Mouse (Mus musculus): Measurements from ENCODE around the gene Kctd10. TPM values are rescaled to one million over a fixed set of nuclear protein-coding genes. Genes with fewer than 3 reads are reported as not detected.

The Kctd10 gene
- polyA plus RNA-seq, 1 experiment from 2014 or later, result 111 TPM

DNA sequence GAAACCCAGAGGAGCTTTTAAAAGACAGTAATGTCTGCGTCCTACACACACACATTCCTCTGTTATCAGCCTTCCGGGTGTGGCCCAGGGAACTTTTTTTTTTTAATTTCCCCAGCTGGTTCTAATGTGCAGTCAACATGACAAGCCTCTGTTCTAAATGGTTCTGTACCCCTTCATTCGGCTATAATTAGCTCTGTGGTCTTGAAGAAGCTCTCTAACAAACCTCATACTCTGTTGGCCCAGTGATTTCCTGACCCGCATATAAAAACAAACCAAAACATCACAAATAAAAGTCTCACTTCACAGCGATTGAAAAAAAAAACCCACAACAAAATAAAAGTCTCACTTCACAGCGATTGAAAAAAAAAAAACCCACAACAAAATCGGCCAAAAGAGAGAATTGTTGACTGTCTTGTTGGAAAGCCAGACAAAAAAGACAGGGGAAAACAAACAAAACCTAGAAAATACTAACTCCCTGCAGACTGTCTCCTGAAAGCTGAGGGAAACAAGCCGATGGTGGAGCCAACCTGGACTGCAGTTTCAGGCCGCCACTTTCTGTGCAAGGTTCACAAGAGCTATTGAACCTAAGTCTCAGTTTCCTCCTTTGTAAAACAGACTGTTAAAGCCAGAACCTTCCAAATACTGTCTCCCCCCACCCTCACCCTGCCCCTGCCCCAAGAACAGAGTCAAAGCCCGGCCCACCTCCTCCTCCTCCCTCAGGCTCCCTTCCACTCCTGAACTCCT, 2.0 kb downstream of the Kctd10 start:
- H3K4me2 ChIP-seq (replicated peaks), result peak overlapping the region; percentile 85

DNA sequence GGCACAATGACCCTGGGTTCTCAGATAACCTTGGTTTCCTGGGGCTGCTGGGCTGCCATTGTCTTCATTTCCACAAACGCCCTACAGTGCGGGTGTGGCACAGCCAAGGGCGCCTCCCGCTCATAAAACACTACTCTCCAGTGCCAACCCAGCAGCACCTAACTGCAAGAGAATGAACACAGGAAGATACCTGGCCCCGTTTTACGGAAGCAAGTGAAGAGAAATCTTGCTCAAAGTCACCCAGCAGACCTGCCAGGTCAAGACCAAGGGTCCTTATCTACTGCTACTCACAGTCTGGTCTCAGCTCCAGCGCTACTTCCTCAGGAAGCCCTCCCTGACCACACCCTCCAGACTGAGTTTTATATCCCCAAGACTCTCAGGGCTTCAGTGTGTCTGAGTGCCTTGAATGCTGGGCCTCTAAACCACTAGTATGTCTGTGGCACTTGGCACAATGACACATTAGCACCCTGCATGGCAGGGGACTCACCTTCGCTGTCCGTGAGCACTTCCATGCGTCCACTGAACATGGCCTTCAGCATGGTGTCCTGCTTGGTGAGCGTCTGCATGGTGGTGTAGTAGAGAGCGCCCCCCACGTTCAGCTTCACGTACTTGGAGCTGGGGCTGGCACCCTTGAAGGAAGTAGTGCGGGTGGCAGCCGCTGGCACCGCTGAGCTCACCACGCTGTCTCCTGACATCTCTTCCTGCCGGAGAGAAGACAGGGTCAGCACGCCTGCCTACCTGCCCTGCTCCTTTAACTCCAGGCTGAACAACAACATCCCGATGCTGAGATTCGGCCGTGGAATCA, 5.7 kb downstream of the Kctd10 start:
- peaks cover 36% of the 10 kb centered on the region for H3K4me1 ChIP-seq
- no peak overlapping the region for H3K4me3 ChIP-seq
- 94% methylated on average over 23 of the region's 23 CpGs for WGBS
- no peak for ATAC-seq (ENCODE audit: low FRiP score, low read depth)
- no peak overlapping the region for H3K27ac ChIP-seq (replicated peaks)
- H3K9ac ChIP-seq (replicated peaks), result no peak overlapping the region
- no peaks in the 10 kb centered on the region for H3K27me3 ChIP-seq
- peaks cover 65% of the 10 kb centered on the region for H3K36me3 ChIP-seq
- no peak overlapping the region for H3K4me2 ChIP-seq (replicated peaks)
- H3K9me3 ChIP-seq, result no peaks in the 10 kb centered on the region

More for the DNA sequence above, 2.0 kb downstream of the Kctd10 start:
- peak overlapping the region; percentile 88 for H3K4me3 ChIP-seq
- 78% methylated on average over 10 of the region's 10 CpGs for WGBS
- no peaks in the 10 kb centered on the region for H3K27me3 ChIP-seq
- H3K4me1 ChIP-seq, result peaks cover 41% of the 10 kb centered on the region
- H3K9me3 ChIP-seq, result no peaks in the 10 kb centered on the region
- H3K36me3 ChIP-seq, result peaks cover 30% of the 10 kb centered on the region
- peak overlapping the region; percentile 93; the same call in 1 of the 2 replicates for H3K9ac ChIP-seq (replicated peaks)
- H3K27ac ChIP-seq (replicated peaks), result 0 out of 2 replicates have a peak overlapping the region, but pooled peaks have one; percentile 35
- ATAC-seq (ENCODE audit: low FRiP score, low read depth), result no peak

DNA sequence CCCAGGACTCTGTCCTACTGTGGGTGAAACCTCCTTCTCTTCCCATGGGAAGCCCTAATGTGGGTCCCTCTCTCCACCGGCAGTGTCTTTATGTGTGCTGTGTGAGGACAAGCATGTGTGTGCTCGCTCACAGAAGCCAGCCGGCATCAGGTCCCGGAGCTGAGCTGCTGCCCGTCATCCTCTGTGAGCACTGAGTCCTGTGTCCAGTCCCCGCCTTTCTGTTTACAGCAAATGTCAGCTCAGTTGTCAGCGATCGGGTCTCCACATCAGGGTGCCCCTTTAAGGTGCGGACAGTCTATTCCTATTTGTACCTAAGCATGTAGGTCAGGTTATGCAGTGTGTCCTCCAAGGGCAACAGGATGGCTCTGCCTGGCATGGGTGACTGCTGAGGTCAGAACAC, 6.7 kb downstream of the Kctd10 start:
- no peak overlapping the region for H3K9ac ChIP-seq (replicated peaks)
- H3K27me3 ChIP-seq, result no peaks in the 10 kb centered on the region
- H3K4me3 ChIP-seq, result no peak overlapping the region
- no peak for ATAC-seq (ENCODE audit: low FRiP score, low read depth)
- H3K4me1 ChIP-seq, result peaks cover 26% of the 10 kb centered on the region
- no peaks in the 10 kb centered on the region for H3K9me3 ChIP-seq
- peaks cover 75% of the 10 kb centered on the region for H3K36me3 ChIP-seq
- 90% methylated on average over 9 of the region's 9 CpGs for WGBS
- H3K27ac ChIP-seq (replicated peaks), result no peak overlapping the region
- H3K4me2 ChIP-seq (replicated peaks), result no peak overlapping the region

DNA sequence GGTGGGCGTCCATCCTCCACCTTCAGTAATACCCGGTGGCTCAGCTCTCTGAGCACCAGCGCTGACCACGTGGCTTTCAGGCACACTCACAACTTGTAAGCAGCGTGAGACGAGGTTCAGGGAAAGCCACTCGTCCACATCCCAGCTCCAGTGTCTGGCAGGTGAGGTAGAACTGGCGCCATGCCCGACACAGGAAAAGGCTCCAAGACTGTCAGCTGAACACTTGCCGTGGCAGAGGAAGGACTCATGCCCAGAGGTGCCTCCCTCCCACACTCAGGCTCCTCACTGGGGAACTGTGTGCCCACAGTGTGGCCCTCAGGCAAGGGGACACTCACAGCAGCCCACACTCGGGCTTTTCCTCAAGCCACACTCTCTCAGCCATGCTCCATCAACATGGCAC, 7.1 kb downstream of the Kctd10 start:
- no peak for ATAC-seq (ENCODE audit: low FRiP score, low read depth)
- WGBS, result 71% methylated on average over 11 of the region's 11 CpGs
- H3K4me1 ChIP-seq, result peaks cover 24% of the 10 kb centered on the region

DNA sequence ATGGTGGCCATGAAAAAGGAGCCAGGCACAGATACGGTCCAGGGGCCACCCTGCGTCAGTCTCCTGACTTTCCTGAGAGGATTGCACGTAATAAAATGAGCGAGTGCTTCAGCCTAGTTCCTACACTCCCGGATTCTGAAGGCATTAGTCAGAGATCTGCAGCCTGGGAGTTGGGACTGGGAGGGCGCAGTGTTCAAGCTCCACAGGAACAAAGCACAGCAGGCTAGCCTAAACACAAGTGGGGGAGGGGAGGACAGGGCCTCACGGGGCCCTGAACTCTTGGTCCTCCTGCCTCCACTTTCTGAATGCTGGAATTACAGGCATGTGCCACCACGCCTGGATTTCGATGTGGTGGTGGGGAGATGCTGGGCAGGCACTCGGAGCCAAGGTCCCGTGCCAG, 7.7 kb downstream of the Kctd10 start:
- Histone ChIP-seq H3K9ac (replicated peaks) (no peak overlapping the region), H3K4me2 (replicated peaks) (no peak overlapping the region), H3K4me1 (peaks cover 18% of the 10 kb centered on the region), H3K36me3 (peaks cover 85% of the 10 kb centered on the region), H3K27ac (replicated peaks) (no peak overlapping the region), H3K9me3 (no peaks in the 10 kb centered on the region), H3K4me3 (no peak overlapping the region), H3K27me3 (no peaks in the 10 kb centered on the region)
- ATAC-seq (ENCODE audit: low FRiP score, low read depth), result no peak
- WGBS, result 29% methylated on average over 11 of the region's 11 CpGs

More for the DNA sequence above, 7.1 kb downstream of the Kctd10 start:
- Histone ChIP-seq H3K4me2 (replicated peaks) (no peak overlapping the region), H3K27me3 (no peaks in the 10 kb centered on the region), H3K9ac (replicated peaks) (no peak overlapping the region), H3K27ac (replicated peaks) (no peak overlapping the region), H3K9me3 (no peaks in the 10 kb centered on the region), H3K36me3 (peaks cover 79% of the 10 kb centered on the region), H3K4me3 (no peak overlapping the region)

DNA sequence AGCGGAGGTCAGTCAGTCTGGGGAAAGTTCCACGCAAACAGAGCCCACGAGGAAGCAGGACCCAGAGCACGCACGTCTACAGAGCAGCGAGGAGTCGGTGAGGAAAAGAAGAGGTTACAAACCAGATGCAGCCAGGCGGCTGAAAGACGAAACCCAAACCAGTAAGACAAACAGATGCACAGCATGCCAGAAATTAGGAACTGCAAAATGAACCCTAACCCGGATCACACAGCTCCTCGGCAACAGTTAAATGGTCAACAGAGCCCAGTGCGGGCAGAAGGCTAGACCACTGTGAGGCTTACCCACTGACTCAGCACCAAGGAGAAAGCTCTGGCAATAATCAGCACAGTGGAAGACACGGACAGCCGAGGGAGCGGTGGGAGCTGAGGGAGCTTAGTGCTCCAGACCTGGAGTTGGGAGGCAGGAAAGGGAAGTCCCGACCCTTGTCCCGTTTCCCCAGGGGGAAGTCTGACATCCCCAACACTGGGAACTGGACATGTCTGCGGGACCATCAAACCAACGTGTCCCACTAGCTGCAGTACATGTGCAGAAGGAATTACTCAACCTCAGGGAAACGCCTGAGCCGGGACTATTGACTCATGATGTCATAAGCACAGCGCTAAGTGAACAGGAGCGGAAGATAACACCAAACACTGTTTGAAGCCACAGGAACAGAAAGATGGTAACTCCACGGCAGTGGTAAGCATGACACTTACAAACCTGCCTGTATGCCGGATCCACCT, 8.4 kb downstream of the Kctd10 start:
- Histone ChIP-seq H3K9me3 (no peaks in the 10 kb centered on the region), H3K4me3 (no peak overlapping the region), H3K4me1 (peaks cover 12% of the 10 kb centered on the region; the same call in 1 of the 2 replicates), H3K27ac (replicated peaks) (no peak overlapping the region), H3K4me2 (replicated peaks) (no peak overlapping the region), H3K9ac (replicated peaks) (no peak overlapping the region), H3K27me3 (no peaks in the 10 kb centered on the region), H3K36me3 (peaks cover 92% of the 10 kb centered on the region)
- ATAC-seq (ENCODE audit: low FRiP score, low read depth), result no peak
- 79% methylated on average over 25 of the region's 25 CpGs for WGBS

DNA sequence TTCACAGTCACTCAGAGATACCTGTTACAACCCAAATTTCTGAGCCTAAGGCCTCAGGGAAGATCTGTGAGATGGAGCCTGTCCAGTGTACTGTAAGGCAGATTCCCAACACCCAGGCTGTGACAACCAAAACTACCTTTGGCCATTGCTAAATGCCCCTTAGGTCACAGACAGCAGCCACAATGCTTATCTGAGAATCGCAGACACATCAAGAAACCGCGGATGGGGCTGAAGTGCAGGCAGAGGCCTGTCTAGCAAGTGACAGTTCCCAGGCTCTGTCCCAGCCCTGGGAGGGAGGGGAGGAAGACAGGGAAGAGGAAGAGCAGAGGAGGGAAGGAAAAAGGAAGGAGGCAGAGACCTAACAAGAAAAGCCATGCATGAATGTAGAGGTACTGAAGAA, 9.0 kb downstream of the Kctd10 start:
- Histone ChIP-seq H3K36me3 (peaks cover 98% of the 10 kb centered on the region), H3K4me3 (no peak overlapping the region), H3K27ac (replicated peaks) (no peak overlapping the region), H3K9me3 (no peaks in the 10 kb centered on the region), H3K4me2 (replicated peaks) (no peak overlapping the region), H3K4me1 (peaks cover 12% of the 10 kb centered on the region; the same call in 1 of the 2 replicates), H3K9ac (replicated peaks) (no peak overlapping the region), H3K27me3 (no peaks in the 10 kb centered on the region)
- no peak for ATAC-seq (ENCODE audit: low FRiP score, low read depth)
- 71% methylated on average over 3 of the region's 3 CpGs for WGBS

DNA sequence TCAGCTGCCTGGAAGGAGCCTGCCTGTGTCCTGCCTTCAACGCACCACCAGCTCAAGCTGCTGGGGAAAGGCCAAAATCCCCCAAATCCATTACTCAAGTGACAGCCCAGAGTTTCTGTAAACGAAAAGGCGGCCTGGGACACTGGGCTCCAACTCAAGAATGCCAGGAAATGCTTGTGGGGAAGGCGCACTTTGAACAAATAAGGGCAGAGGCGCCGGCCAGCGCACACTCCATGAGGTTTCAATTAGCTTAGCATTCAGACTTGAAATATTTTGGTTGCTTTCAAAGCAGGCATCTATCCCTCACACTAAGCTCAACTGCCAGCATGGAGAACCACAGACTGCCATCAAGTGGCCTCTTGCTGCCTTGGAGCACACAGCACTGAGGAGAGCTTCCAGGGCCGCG, 9.9 kb downstream of the Kctd10 start:
- Histone ChIP-seq H3K27me3 (no peaks in the 10 kb centered on the region), H3K27ac (replicated peaks) (0 out of 2 replicates have a peak overlapping the region, but pooled peaks have one; percentile 39), H3K9ac (replicated peaks) (no peak overlapping the region; the same call in 1 of the 2 replicates), H3K9me3 (no peaks in the 10 kb centered on the region), H3K4me2 (replicated peaks) (no peak overlapping the region), H3K36me3 (peaks cover 100% of the 10 kb centered on the region), H3K4me1 (peaks cover 12% of the 10 kb centered on the region; the same call in 1 of the 2 replicates), H3K4me3 (no peak overlapping the region)
- ATAC-seq (ENCODE audit: low FRiP score, low read depth), result no peak
- 77% methylated on average over 9 of the region's 9 CpGs for WGBS

DNA sequence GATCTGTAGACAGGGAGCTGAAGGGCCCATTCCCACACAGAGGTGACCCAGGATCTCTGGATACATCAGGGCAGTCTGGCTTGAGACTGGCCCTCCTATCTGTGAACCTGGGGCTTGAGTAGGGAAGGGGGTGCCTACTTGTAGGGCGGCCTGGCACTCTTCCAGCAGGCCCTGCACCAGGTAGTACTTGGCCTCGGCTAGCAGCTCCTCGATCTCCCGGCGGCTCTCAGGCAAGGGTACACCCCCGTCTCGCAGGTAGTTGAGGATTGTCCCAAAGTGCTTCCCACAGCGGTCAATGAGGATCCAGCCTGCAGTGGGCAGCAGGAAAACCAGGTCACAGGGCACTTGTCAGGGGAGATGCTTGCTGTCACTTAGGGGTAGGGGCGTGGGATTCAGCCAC, 10.4 kb downstream of the Kctd10 start:
- Histone ChIP-seq H3K9me3 (no peaks in the 10 kb centered on the region), H3K27me3 (no peaks in the 10 kb centered on the region), H3K27ac (replicated peaks) (no peak overlapping the region), H3K4me3 (no peak overlapping the region), H3K36me3 (peaks cover 100% of the 10 kb centered on the region), H3K9ac (replicated peaks) (no peak overlapping the region), H3K4me1 (peaks cover 12% of the 10 kb centered on the region; the same call in 1 of the 2 replicates), H3K4me2 (replicated peaks) (no peak overlapping the region)
- no peak for ATAC-seq (ENCODE audit: low FRiP score, low read depth)
- WGBS, result 89% methylated on average over 9 of the region's 9 CpGs

DNA sequence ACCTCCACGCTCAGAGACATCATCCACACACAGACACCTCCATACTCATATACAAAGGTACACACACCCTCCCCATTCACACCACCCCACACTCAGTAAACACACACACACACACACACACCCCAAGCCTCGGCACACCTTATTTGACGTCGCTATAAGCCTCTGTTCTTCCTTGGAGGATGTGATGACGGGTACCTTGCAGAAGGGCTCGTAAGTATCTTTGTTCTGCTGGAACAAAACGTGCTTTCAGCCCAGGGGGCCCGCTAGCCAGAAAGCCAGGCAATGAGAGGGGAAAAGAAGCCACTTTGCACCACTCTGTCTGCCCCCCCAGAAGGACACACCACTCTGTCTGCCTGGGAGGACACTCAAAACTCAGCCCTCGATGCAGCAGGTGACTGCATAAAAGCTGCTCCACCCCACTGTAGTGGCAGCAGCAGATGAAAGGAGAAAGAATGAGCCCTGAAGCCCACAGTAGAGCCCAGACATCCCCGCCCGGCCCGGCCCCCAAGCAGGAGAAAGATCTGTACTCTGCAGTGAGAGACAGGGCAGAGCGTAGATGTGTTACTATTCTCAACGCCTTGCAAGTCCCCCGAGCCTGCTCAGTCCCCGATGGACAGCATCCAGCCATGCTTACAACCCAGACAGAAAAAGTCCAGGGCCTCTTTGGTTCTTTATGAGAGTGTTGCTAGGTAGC, 11.4 kb downstream of the Kctd10 start:
- no peaks in the 10 kb centered on the region for H3K27me3 ChIP-seq
- peaks cover 12% of the 10 kb centered on the region; the same call in 1 of the 2 replicates for H3K4me1 ChIP-seq
- H3K27ac ChIP-seq (replicated peaks), result no peak overlapping the region
- no peak overlapping the region for H3K4me2 ChIP-seq (replicated peaks)
- no peak overlapping the region for H3K9ac ChIP-seq (replicated peaks)
- H3K4me3 ChIP-seq, result no peak overlapping the region
- WGBS, result 91% methylated on average over 16 of the region's 16 CpGs
- no peaks in the 10 kb centered on the region for H3K9me3 ChIP-seq
- H3K36me3 ChIP-seq, result peaks cover 100% of the 10 kb centered on the region
- ATAC-seq (ENCODE audit: low FRiP score, low read depth), result no peak

DNA sequence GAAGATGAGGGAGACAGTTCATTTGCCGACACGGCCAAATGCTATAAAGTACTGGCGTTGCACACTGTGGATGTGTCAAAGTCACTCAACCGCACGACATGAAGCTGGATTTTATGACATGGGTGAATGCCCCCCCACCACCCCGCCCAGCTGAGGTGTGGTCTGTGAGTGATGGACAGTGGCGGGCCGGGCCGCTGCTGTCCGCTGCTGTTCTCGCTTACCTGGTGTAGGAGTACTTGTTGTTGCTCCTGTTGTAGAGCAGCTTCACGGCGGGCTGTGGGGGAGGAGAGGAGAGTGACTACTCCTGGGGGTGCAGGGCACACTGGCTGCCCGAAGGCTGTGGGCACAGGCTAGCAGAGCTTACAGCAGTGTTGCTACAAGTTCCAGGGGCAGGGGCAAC, 12.2 kb downstream of the Kctd10 start:
- Histone ChIP-seq H3K27me3 (no peaks in the 10 kb centered on the region), H3K4me3 (no peak overlapping the region), H3K4me1 (peaks cover 7% of the 10 kb centered on the region; the same call in 1 of the 2 replicates), H3K4me2 (replicated peaks) (no peak overlapping the region), H3K9ac (replicated peaks) (no peak overlapping the region), H3K36me3 (peaks cover 100% of the 10 kb centered on the region), H3K9me3 (no peaks in the 10 kb centered on the region), H3K27ac (replicated peaks) (no peak overlapping the region)
- ATAC-seq (ENCODE audit: low FRiP score, low read depth), result no peak
- 94% methylated on average over 14 of the region's 14 CpGs for WGBS

Data from midbrain, embryonic 12.5 days (tissue).